Mouse (Mus musculus): ENCODE results near the gene Rps18.
"Not testable (repeated sequence)": the region's sequence is repeated elsewhere in the genome, so short reads cannot be mapped to it uniquely, and the experiment has no call there.

Rps18 gene

DNA sequence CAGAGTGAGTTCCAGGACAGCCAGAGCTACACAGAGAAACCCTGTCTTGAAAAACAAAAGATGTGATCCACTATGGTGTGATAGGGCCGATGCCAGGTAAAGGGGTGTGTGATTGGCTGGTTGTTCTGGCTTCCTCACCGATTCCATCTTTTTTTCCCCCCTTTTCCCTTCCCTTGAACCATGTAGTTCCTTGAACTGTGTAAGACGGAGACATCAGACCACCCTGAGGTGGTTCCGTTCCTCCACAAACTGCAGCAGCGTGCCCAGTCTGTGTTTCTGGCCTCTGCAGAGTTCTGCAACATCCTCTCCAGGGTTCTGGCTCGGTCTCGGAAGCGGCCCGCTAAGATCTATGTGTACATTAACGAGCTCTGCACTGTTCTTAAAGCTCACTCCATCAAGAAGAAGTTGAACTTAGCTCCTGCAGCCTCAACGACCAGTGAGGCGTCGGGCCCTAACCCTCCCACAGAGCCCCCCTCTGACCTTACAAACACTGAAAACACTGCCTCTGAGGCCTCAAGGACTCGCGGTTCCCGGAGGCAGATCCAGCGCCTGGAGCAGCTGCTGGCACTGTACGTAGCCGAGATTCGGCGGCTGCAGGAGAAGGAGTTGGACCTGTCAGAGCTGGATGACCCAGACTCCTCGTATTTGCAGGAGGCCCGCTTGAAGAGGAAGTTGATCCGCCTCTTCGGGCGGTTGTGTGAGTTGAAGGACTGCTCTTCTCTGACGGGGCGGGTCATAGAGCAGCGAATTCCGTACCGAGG lies 44.6 kb downstream of the Rps18 start:
- H3K27me3 ChIP-seq (ENCODE audit: insufficient read depth, low read length), result no peaks in the 10 kb centered on the region
- no peaks in the 10 kb centered on the region for H3K9me3 ChIP-seq (ENCODE audit: low read length)
- H3K36me3 ChIP-seq (ENCODE audit: insufficient read depth, low read length), result peaks cover 56% of the 10 kb centered on the region
- peak overlapping the region; percentile 98 for H3K4me3 ChIP-seq (replicated peaks; ENCODE audit: low read length)
- TF ChIP-seq CTCF (conservative IDR thresholded peaks at IDR 0.05; ENCODE audit: low read length) (no peak), NANOG (IDR thresholded peaks at IDR 0.05; ENCODE audit: borderline replicate concordance, low read length) (no peak), POU5F1 (IDR thresholded peaks at IDR 0.05; ENCODE audit: borderline replicate concordance, low read length) (no peak)
- peaks cover 69% of the 10 kb centered on the region for H3K4me1 ChIP-seq (replicated peaks; ENCODE audit: low read depth, low read length)

DNA sequence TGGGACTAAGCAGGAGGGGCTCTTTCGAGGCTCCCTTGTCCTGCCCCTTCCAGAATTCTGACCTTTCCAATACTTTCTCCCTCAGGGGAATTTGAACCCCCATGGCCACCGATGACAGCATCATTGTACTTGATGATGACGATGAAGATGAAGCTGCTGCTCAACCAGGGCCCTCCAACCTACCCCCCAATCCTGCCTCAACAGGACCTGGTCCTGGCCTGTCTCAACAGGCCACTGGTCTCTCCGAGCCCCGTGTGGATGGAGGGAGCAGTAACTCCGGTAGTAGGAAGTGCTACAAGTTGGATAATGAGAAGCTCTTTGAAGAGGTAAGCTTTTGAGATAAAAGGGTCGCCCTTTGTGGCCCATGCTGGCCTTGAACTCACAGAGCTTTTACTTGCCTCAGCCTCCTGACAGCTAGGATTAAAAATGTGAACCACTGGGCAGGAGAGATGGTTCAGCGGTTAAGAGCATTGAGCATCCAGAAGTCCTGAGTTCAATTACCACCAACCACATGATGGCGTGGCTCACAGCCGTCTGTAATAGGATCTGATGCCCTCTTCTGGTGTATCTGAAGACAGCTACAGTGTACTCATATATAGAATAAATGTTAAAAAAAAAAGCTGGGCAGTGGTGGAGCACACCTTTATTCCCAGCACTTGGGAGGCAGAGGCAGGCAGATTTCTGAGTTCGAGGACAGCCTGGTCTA lies 45.3 kb downstream of the Rps18 start:
- Histone ChIP-seq H3K36me3 (ENCODE audit: insufficient read depth, low read length) (peaks cover 56% of the 10 kb centered on the region), H3K9me3 (ENCODE audit: low read length) (no peaks in the 10 kb centered on the region), H3K4me1 (replicated peaks; ENCODE audit: low read depth, low read length) (peaks cover 70% of the 10 kb centered on the region), H3K27me3 (ENCODE audit: insufficient read depth, low read length) (no peaks in the 10 kb centered on the region), H3K4me3 (replicated peaks; ENCODE audit: low read length) (peak overlapping the region; percentile 98)
- TF ChIP-seq CTCF (conservative IDR thresholded peaks at IDR 0.05; ENCODE audit: low read length), result no peak
- TF ChIP-seq POU5F1 (IDR thresholded peaks at IDR 0.05; ENCODE audit: borderline replicate concordance, low read length), result no peak
- no peak for TF ChIP-seq NANOG (IDR thresholded peaks at IDR 0.05; ENCODE audit: borderline replicate concordance, low read length)

DNA sequence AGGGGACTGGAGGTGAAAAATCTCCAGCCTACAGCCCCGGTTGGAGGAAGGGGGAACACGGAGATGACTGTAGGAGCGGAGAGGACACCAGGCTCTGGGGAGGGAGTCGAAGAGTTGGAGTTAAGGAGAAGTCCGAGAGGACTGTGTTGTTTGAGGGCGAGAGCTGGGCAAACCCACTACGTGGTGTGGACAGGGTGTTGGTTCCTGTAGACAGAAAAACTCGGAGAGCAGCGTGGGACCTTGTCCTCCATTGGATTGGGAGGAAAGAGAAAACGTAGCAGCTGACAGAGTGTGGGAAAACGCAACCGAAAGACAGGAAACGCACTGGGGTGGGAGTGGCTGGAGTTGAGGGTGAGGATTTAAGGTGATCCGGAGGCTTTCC lies 45.9 kb downstream of the Rps18 start:
- H3K27me3 ChIP-seq (ENCODE audit: insufficient read depth, low read length), result no peaks in the 10 kb centered on the region
- H3K4me3 ChIP-seq (replicated peaks; ENCODE audit: low read length), result peak overlapping the region; percentile 98
- TF ChIP-seq POU5F1 (IDR thresholded peaks at IDR 0.05; ENCODE audit: borderline replicate concordance, low read length), result no peak
- no peak for TF ChIP-seq NANOG (IDR thresholded peaks at IDR 0.05; ENCODE audit: borderline replicate concordance, low read length)
- no peak for TF ChIP-seq CTCF (conservative IDR thresholded peaks at IDR 0.05; ENCODE audit: low read length)
- H3K9me3 ChIP-seq (ENCODE audit: low read length), result no peaks in the 10 kb centered on the region
- peaks cover 51% of the 10 kb centered on the region for H3K36me3 ChIP-seq (ENCODE audit: insufficient read depth, low read length)
- peaks cover 66% of the 10 kb centered on the region for H3K4me1 ChIP-seq (replicated peaks; ENCODE audit: low read depth, low read length)

DNA sequence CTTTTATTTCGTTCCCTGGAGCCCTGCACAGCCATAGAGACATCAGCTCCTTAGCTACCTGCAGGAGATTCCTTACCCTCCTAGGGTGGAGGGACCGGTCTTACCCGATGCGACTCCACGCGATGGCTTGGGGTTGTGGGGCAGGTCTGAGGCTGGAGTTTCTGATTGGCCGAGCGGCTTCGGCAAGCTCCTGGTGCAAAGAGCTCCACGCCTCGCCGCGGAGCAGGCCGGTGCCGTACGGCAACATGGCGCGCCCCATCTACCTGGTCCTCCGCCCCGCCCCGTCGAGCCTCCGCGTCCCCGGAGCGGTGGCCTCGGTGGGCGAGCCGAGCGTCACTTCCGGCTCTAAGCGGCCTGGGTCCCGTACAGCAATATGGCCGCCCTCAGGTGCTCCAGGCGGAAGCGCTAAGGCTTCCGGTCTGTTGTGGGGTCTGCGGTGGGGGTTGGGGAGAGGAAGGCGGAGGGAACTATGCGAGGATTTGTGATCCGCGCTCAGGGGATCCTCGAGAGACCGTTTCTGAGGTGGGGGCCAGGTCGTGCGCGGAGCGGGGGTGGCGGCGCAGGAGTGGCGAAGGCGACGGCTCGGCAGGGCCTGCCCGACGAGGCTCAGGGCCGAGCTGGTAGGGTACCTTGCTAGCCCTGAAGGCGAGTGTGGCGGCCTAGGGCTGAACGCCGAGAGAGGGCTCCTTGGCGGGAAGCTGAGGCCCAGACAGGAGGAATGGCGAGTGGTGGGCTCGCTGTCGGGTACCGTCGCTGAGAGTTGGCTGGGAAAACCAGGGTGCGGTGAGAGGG lies 46.5 kb downstream of the Rps18 start, which contains the start of gene Daxx:
Daxx (plus strand) TSS at position 338 of the 792 bp plus-strand sequence.
- H3K4me1 ChIP-seq (replicated peaks; ENCODE audit: low read depth, low read length), result peaks cover 60% of the 10 kb centered on the region
- H3K36me3 ChIP-seq (ENCODE audit: insufficient read depth, low read length), result peaks cover 45% of the 10 kb centered on the region
- TF ChIP-seq POU5F1 (IDR thresholded peaks at IDR 0.05; ENCODE audit: borderline replicate concordance, low read length), result no peak
- no peak for TF ChIP-seq NANOG (IDR thresholded peaks at IDR 0.05; ENCODE audit: borderline replicate concordance, low read length)
- TF ChIP-seq CTCF (conservative IDR thresholded peaks at IDR 0.05; ENCODE audit: low read length), result no peak
- no peaks in the 10 kb centered on the region for H3K9me3 ChIP-seq (ENCODE audit: low read length)
- H3K4me3 ChIP-seq (replicated peaks; ENCODE audit: low read length), result peak within 1 kb of the TSS; percentile 98
- H3K27me3 ChIP-seq (ENCODE audit: insufficient read depth, low read length), result no peaks in the 10 kb centered on the region

DNA sequence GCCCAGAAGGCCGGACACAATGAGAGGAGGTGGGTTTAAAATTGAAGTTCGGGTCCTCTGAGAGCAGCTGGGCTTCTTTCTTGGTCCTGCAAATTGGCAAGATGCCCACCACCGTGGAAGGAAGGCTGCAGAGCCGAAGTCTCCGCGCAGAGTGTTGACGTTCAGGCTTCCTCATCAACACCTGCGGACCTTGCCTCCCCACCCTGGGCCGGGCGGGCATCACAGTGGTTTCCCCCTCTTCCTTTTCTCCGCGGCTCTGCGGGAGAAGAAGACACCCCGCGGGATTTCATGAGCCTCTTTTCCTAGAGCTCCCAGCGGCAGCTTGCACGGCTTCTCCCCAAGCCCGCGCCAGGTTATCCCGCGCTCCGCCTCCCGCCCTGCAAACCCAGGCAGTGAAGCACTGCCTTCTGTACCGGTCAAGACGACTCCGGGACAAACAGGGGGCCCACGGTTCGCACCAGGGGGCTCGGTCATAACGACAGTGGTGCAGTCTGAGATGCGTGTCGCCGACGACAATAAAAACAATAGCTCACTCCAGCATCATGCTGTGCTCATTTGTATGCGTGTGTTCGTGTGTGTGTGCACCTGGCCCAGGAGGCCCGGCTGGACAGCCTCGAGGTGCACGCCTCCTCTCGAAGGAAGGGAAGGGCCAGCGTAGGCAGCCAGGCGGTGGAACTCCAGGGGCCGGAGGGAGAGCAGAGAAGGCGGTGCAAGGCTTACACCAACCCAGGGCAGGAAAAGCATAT lies 47.3 kb downstream of the Rps18 start:
- TF ChIP-seq CTCF (conservative IDR thresholded peaks at IDR 0.05; ENCODE audit: low read length), result no peak
- no peak for TF ChIP-seq NANOG (IDR thresholded peaks at IDR 0.05; ENCODE audit: borderline replicate concordance, low read length)
- no peak for TF ChIP-seq POU5F1 (IDR thresholded peaks at IDR 0.05; ENCODE audit: borderline replicate concordance, low read length)
- Histone ChIP-seq H3K4me3 (replicated peaks; ENCODE audit: low read length) (peak overlapping the region; percentile 98), H3K27me3 (ENCODE audit: insufficient read depth, low read length) (no peaks in the 10 kb centered on the region), H3K4me1 (replicated peaks; ENCODE audit: low read depth, low read length) (peaks cover 60% of the 10 kb centered on the region), H3K9me3 (ENCODE audit: low read length) (no peaks in the 10 kb centered on the region), H3K36me3 (ENCODE audit: insufficient read depth, low read length) (peaks cover 38% of the 10 kb centered on the region)

DNA sequence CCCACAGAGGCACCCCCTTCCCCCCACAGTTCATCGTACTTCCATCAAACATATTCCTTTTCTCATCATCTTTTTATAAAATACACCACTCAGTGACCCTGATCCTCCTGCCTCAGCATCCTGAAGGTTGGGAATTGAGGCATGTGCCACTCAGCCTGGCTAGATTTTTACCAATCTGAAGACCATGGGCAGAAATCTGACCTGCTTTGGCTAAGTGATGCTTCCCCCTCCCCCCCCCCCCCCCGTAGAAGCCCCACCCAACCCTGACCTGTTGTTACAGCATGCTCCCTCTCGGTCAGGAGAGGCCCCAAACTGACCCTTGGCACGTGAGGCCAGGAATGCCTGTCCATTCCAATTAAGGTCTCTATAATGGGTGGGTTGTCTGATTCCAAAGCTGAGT lies 51.0 kb downstream of the Rps18 start, which contains the start of gene Platr17:
Platr17 (plus strand) TSS at position 301 of the 400 bp plus-strand sequence.
- H3K9me3 ChIP-seq (ENCODE audit: low read length); H3K27me3 ChIP-seq (ENCODE audit: insufficient read depth, low read length); H3K36me3 ChIP-seq (ENCODE audit: insufficient read depth, low read length): not testable (repeated sequence)
- peaks cover 62% of the 10 kb centered on the region for H3K4me1 ChIP-seq (replicated peaks; ENCODE audit: low read depth, low read length)
- H3K4me3 ChIP-seq (replicated peaks; ENCODE audit: low read length), result peak within 1 kb of the TSS; percentile 98

DNA sequence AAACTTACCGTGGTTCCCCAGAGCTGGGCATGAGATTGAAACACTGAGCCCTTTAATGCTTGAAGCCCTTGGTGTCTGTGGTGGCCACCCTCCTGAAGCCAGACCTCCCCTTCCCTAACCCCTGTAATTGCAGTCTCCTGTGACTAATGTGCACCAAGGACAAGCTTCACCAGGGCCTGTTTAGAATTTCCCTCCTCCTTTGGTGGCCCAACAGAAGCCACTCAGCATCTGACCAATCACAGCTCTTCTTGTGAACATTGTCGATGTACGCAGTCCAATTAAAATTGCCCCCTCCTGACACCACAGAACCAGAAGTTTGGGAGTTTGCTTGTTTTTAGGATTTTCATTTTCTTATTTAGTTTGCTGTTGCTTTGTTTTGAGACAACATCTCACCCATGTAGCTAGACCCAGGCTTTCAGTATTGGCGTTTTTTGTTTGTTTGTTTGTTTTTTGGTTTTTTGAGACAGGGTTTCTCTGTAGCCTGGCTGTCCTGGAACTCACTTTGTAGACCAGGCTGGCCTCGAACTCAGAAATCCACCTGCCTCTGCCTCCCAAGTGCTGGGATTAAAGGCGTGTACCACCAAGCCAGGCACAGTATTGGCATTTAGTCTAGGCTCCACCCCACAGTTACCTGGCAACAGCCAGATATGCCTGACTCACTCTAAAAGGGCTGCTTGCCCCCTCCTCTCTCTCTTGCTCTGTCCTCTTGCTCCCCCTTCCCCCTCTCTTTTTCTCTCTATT lies 51.7 kb downstream of the Rps18 start:
- not testable (repeated sequence) for H3K27me3 ChIP-seq (ENCODE audit: insufficient read depth, low read length); H3K36me3 ChIP-seq (ENCODE audit: insufficient read depth, low read length); H3K9me3 ChIP-seq (ENCODE audit: low read length)
- Histone ChIP-seq H3K4me1 (replicated peaks; ENCODE audit: low read depth, low read length) (peaks cover 69% of the 10 kb centered on the region), H3K4me3 (replicated peaks; ENCODE audit: low read length) (peak overlapping the region; percentile 61)

Measured in E14TG2a.4 (cell line).